Mouse (Mus musculus) bone marrow, adult 2 months (tissue): ENCODE measurements around the gene 1700080O16Rik.

Experiments used
- CTCF ChIP-seq: fragments of 200-500 bp; IDR thresholded peaks from 2 replicates; pipeline ENCODE4 v1.5.1; 2011; ENCODE audit warnings: low read length, control low read depth; ENCODE audit not compliant: control insufficient read depth, insufficient read depth
- POLR2A ChIP-seq: fragments of 200-500 bp; IDR thresholded peaks from 2 replicates; pipeline ENCODE4 v1.6.1; 2011; ENCODE audit warnings: low read depth, mild to moderate bottlenecking, control low read depth, low read length, borderline replicate concordance; ENCODE audit not compliant: control insufficient read depth

DNA sequence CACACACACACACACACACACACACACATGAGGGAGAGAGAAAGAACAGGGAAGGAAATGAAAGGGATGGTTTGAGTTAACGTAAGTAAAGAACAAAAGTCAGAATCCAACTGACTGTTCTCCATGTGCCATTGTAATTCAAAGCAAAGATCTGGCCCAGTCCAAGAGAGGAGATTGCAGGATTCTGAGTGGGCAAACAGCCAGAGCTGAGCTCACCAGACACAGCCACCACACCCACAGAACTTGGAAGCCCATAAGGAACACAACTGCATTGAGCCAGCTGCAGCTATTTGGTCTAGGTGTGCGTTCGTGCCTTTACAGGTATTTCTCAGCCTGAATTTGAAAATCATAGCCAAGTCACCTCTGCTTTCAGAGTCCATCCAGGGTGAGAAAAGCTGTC, 24.5 kb downstream of the 1700080O16Rik start:
- no peak for TF ChIP-seq POLR2A
- no peak for TF ChIP-seq CTCF
